Mouse (Mus musculus): Measurements from ENCODE around the gene Tbcd.

The Tbcd gene

DNA sequence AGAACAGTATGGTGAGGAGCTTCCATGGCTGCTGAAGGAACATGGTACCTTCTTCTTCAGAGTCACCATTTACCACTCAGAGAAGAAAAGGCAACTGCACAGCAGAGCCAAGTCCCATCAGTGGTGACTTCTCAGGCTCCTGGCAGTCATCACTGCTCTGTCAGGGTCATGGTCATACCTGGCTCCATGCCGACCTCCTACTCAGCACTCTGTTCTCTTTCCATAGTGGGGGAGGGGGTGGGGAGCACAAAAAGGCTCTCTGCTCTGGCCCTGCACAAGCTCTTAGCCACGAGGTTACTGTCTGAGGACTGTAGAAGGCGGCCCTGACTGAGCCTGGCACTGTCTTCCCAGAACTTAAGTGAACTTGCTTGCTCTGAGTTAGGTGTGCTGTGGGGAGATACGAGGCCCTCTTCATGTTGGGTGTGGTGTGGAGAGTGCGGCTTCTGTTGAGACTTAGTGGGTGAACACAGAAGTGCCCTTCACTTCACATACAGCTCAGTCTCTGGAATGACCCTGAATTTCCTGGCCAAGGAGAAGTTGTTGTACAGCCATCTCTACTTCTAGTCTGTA is 91.6 kb downstream of the Tbcd start:
- DNase-seq = no peak

DNA sequence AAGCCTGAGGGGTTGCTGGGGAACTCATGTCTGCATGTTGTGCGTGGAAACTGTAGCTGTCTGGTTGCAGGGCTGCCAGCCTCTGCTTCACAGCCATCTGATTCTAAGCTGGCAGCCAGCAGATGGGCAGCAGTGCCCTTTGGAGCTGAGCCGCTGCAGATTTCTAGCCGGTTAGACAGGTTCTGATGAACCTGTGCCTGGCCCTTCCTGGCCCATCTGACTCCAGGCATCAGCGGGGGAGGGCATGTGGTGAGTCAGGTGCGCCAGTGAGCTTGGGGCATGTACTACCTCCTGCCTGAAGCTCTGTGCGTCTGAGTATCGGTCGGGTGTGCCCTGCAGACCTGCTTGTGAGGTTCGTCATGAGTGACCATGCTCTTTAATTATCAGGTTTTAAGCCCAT is 92.2 kb downstream of the Tbcd start:
- DNase-seq = no peak

DNA sequence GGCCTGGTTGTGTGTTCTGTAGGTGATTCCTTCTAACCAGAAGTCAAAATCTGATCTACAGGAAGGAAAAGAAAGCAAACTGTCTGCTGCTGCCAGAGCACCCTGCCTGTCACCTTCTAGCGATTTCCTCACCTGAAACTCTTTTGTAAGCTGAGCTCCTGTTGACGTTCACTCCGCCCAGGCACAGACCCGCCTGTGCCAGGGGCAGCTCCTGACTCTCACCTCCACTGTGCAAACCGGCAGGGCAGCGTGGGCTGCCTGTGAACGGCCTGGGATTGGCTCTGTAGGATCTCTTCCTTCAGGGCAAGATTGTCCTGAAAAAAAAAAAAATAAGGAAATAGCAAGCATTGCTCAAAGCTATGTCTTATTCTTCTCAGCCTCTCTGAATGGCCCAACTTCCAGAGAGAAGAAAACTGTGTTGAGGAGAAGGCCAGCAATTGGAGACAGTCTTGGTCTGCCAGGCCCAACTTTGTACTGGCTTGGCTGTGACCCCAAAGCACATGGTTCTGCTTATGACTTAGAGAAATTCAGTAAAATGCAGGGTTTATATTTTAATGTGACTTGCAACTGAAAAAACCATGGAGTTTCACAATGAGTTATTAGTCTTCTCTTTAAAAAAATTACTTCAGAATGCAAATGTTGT is 93.1 kb downstream of the Tbcd start:
- no peak for DNase-seq

DNA sequence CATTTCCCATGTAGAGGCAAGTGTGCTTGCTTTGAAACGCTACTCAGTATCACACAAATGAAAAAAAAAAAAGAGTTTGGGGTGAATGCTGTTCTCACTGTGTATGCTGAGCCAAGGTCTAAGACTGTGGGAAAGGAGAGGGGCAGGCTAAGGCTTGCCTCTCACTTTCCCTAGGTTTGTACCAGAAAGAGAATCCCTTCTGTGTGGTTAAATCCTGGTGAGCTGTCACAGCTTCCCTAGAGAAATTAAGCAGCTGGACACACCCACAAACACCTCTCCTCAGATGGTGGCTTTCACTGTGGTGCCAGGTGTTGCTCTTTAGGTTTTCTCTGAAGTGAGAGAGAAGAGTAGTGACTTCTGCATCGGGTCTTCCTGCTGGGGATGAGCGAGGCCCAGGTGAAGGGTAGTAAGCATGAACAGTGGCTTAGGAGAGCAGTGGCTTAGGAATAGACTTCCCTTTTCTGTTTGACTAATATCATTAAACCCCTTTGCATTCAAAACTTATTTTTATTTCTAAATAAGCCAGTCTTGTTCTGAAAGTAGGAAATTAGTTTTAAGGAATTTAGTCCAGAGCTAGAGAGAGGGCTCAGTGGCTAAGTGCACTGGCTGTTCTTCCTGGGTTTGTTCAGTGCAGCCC is 93.8 kb downstream of the Tbcd start:
- no peak for DNase-seq

DNA sequence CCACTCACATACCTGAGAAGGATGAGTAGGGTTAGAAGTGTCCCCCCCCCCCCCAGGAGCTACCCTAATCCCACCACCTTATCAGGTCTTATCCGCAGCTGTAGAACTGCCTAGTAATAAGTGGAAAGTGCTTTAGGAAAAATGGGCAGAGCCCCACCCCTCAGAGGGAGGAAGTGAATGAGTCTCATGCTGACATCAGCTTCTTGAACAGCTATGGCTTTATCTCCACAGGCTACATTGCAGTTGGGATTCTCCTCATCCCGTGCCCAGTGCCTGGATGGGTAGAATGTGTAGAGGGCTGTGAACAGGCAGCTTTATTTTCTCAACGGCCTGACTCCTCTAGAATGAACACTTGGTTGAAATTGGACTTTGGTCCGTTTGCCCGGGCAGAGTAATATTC is 95.5 kb downstream of the Tbcd start:
- no peak for DNase-seq

DNA sequence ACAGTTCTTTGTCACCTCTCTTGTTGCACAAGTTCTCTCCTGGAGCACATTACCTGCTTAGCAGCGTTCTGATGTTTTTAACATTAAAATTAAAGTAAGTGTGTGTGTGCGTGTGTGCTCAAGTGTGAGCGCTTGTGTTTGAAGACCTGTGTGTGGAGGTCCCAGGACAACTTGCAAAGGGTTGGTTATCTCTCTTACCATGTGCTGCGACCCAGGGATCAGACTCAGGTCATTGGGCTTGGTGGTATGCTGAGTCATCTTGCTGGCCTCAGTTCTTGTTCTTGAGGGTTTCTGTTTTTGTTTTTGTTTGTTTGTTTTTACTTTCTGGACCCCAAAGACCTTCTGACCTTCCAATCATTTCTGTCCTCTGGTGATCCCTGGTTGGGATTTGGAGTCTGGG is 96.2 kb downstream of the Tbcd start:
- DNase-seq = no peak

DNA sequence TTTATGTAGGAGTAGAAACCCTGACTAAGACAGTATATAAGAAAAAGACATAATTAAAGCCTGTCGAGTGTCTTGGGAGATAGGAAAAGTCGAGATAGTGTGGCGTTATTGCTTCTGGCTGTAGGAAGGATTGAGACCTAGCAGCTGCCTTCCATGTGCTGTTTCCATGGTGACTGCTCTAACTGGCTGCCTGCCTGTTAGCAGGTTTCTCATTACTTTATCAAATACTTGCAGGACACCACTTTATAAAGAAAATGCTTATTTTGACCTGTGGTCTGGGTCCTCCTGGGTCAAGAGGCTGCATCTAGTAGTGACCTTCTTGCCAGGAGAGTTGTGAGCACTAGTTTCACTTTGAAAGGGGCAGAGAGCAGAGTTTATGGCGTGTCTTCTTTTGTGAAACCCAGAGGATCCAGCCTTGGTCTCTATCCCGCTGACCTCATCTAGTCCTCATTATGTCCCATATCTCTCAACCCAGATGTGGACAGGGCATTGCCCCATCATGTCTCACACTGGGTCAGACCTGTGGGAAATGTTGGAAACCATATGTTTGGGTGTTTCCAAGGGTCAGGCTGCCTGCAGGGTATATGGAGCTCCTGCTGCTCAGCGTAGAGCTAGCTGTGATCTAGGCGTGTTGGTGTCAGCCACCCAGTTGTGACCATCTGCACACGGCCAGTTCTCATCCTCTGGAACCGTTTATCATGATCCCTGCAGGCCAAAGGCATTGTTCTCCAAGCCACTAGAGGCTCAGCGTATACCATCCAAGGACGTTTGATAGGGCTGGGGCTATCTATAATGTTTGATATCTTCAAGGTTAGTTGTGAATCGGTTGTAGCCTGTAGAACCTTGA is 97.5 kb downstream of the Tbcd start:
- peak; percentile 25 for DNase-seq

DNA sequence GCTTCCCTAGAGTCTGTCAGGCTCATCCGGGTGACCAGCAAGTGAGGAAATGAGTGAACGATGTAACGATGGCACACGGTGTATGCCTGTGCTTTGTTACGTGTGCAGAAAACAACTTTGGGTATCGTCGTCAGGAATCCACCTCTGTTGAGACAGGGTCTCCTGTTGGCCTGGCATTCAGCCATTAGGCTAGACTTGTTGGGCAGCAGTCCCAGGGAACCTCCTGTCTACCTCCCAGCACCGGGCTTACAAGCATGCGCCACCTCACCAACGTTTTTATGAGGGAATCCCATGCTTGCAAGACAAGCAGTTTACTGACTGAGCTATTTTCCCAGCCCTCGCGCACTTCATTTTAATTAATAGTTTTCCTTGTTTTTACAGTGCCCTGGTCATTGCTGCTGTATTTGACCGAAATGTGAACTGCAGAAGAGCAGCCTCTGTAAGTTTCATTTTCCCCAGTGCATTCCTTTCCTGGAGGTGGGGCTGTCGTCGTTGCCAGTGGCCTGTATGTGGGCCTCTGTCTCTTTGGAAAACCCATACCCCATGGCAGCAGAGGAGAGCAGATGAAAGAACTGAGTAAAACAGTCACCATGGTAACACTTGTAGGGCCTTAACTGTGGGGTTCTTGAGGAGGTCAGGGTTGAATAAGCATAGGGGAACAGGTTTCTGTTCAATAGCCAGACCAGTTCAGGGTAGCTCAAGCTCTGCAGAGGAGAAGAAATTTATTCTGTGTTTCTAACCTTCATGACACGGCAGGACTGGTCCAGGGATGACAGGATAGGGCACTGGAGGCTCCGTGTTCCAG is 98.3 kb downstream of the Tbcd start:
- peak; percentile 30 for DNase-seq

DNA sequence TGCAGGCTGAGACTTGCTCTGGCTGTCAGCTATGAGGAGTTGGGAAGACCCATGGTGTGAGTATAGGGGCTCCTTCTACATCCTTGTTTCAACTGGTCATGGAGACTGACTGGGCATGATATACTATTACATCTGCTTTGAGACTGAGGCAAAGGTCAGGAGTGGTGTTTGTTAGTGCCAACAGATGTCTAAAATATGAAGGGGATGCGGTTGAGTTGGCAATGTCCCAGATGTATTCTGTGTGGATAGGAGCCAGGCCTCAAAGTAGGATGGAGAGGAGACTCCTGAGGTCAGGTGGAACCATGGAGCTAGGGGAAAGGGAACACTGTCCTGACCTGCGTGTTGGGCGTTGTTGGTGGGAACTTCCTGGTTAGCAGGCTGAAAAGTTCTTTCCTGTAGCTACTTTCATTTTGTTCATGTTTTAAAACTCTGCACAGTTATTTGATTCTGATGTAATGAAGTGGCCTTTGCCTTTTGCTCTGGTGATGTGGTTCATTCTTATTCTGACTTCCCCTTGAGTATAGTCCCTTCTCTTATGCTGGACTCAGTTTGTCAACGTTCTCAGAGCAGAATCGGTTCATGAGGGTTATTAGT is 99.6 kb downstream of the Tbcd start:
- no peak for DNase-seq

DNA sequence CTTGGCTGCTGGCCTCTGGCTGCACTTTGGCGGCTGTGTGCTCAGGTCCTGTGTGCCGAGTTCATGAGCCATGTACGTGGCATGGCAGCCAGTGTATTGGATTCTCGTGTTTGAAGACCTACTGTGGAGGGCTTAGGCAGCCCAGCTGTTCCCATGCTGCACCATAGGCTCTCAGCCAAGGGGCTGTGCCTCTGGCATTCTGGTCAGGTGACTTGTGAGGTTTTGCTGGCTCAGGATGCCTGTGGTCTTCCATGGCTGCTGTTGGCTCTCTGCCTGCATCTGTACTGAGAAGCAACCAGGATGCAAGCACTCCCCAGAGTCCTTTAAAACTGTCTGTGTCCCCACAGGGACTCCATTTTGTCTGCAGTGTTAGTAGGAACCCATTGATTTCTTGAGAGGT is 100.4 kb downstream of the Tbcd start:
- DNase-seq = no peak

DNA sequence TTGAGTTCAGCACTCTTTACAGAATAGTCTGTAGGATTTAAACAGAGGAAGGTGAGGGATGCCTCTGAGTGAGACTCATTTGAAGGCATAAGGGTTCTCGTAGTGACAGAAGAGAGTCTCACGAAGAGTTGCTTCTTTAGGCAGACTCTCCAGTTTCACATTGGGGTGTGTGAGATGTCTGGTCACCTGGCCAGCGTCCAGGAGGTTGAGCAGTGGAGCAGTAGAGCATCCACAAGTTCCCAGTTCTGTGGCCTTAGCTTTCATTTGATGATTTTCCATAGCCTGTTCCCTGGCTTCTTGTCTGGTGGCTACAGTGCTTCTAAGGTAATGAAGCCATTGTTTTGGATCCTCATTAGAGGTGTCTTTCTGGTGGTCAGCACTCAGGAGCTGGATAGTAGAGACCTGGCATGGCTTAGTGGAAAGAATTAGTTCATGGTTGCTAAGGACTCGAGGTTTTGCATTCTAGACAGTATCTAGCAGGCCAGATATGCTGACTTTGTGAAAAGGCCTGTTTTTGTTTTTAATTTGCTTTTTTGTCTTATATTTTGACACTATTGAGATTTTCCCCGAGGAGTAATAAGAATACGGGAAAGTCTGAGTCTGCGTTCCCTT is 101.2 kb downstream of the Tbcd start:
- DNase-seq = no peak

DNA sequence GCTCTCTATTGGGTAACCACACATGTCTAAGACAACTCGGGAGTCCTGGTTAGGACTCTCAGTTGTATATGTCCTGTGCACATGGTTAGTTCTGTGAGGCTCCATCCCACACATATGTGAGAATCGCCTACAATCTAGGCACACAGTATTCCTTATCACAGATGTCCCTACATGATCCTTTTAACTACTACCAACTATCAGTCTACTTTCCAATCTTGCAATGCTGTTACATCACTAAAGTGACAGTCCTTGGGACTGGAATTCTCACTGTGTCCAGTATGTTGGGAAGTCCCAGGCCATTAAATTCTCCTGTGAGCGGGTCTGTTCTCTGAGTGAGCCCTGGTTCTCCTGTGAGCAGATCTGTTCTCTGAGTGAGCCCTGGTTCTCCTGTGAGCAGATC is 101.7 kb downstream of the Tbcd start:
- no peak for DNase-seq

DNA sequence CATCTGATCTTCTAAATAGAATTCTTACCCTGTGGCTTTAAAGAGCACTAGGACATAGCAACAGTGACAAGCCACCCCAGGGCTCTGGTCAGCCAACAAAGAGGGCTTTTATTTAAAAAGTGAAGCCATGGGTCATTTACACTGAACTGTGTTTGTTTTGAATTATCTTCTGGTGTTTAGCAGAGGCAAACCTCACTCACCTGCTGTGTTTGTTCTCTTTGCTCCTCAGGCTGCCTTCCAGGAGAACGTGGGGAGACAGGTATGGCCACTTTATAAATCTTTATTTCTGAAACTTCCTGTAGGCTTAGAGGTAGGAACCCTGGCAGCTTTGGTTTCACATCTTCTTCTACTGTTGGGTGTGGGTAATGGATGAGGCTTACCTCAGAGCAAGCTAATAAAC is 105.0 kb downstream of the Tbcd start:
- DNase-seq = no peak

DNA sequence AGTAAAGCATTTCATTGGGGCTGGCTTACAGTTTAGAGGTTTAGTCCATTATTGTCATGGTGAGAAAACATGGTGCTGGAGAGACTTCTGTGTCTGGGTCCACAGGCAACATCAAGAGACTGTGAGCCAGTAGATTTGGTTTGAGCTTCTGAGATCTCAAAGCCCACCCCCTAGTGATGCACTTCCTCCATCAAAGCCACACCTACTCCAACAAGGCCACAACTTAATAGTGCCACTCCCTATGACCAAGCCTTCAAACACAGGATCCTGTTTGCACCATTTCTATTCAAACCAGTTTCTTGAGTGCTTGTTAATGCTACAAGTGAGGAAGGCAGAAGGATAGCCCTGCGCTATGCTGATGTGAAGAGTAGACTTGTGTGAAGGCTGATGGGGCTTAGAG is 106.2 kb downstream of the Tbcd start:
- DNase-seq = no peak

DNA sequence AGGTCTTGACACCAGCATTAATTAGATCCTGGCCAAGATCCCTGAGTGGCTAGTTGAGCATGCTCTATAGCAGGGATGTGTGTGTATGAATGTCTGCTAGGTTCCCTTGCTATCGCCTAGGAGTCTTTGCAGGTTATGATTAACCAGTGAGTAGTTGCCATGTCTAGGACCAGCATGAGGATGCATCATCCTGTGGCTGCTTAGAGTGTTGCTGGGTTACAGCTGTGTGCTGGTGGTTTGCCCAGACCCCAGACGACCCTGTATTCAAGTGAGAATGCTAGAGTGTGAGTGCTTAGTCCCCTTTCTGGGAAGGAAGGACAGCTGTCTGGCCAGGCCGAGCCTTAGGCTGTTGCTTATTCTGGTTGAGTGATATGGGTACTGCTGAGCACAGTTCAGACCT is 106.8 kb downstream of the Tbcd start:
- no peak for DNase-seq

DNA sequence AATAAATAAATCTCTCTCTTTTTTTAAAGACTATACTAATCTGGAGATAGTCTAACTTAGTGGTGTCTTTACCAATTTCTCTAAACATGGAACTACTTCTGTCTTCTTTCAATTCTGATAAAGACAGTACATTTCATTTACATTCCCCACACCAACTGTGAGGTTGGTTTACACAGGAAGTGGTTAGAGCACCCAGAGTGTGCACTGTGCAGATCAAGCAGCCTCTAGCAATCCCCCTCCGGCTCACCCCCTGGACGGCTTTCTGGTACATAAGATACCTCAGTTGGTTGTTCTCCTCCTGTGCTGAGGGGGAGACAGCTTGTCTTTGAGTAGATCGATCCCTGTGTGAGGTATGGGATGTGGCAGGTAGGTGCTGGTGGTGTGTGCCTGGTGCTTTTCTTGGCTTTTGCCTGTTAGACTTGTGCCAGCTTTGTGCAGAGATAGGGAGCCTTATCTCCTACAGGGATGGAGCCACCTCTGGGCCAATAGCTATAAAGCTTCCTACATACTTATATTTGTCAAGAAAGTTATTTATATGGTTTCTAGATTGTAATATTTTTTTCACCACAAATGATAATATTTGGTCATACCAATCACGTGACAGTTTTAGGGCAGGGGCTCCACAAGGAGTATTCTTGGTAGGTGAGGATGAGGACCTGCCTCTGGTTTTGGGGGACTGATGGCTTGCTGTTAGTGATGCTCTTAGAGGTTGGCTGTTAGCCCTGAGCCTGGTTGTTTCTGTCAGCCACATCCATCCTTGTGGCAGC is 108.0 kb downstream of the Tbcd start:
- no peak for DNase-seq

DNA sequence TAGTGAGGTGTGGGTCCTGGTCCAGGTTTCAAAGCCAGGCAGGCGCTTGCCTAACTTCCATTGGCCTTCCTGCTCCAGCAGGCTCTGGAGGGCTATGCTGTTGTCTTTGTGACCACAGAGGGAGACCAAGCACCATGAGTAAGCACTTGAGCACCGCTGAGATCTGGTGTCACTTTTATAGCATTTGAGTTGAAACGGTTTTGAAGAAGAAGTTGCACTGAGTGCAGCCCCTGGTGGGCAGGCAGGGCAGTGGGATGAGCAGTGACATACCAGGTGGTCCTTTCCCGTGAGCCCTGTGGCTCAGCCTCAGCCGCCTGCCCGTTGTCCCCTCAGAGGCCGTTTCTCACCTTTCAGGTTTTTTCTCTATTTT is 108.5 kb downstream of the Tbcd start:
- DNase-seq = no peak

DNA sequence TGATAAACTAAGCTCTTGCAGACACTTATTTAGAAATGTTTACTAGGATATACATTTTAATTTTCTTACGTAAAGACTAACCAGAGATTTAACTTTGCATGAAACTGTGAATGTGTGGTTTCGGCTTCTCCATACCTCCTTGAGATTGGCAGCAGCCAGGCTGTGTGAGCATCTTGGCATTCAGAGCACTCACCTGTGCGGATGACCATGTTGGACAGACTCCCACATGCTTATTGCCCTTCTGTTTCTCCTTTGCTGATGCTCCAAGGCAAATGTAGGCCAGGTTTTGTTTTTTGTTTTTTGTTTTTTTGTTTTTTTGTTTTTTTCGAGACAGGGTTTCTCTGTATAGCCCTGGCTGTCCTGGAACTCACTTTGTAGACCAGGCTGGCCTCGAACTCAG is 111.6 kb downstream of the Tbcd start:
- DNase-seq = no peak

DNA sequence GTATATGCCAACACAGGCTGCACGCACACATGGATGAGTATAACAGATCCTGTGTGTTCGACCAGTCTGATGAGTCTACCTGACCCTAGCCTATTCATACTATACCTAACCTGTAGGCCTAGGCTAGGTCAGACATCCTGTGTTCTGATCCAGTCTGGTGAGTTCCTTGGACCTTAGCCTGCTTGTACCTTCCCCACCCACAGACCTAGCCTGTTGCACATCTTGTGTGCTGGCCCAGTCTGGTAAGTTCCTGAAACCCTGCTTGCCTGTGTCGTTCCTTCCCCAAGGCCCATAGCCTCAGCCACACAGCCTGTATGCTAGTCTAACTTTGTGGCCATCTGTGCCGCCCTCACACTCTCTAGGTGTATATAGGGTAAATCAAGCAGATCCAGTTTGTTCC is 112.5 kb downstream of the Tbcd start:
- no peak for DNase-seq

DNA sequence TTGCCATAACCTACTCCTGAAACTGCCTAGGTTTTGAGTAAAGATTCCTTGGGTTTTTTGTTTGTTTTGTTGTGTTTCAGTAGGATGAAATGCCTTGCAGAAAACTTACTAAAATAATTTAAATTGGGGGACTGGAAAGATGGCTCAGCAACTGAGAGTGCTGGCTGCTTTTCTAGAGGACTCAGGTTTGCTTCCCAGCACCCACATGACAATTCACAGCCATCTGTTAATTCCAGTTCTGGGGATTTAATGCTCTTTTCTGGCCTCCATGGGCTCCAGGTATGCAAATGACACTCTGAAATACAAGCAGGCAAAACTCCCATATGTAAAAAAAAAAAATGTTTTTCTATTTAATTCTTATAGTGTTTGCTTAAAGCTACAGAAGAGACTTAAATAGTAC is 130.1 kb downstream of the Tbcd start:
- no peak for DNase-seq

DNA sequence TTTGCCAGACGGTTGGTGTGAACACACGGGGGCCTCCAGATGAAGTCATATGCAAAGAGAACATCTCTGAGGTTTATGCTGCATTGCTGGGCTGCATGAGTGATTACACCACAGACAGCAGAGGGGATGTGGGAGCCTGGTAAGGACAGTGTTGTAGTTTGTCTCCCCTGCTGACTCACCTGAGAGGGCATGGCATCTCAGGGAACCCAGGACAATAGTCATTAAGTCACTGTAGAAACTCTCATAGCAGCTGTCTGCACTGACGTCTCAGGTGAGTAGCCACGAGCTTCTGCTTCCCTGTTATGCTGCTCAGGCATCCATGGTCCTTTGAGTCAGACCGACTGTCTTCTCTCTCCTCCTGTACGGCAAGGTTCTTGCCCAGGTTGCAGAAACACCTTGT is 145.5 kb downstream of the Tbcd start:
- no peak for DNase-seq

DNA sequence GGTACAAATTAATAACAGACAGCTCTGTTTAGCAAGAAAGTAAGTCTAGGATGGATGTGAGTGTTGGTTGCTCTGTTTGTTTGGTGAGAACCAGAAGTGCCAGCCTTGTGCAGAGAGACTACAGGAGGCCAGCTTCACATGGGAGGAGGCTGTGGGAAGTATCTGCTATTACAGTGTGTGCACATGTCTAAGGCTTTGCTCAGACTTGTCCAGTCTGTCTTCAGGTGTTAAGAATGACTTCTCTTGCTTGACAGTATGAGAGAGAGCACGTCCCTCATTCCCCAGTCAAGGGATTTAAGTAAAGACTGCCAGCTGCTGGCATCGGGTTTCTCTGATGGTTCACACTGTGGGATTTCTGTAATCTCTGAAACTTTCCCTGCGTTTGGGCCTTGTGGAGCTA is 149.7 kb downstream of the Tbcd start:
- DNase-seq = no peak

Data from embryo, embryonic 11 days (tissue).